Comparison of ENCODE assay signal across 8 mouse cellular contexts in genomic region chr5:113942580-113942979, GRCm38 (mm10). TPM values are rescaled to one million over a fixed set of nuclear protein-coding genes. Genes with fewer than 3 reads are reported as not detected.
A peak's percentile ranks its signal among the peaks of the same experiment; 100 is the strongest.
DNase-seq lines count a peak whose midpoint lies in the region; ATAC-seq and TF ChIP-seq lines count a peak whose summit lies in the region.

No protein-coding gene starts in this region.

- H3K27me3 ChIP-seq in hindbrain, embryonic 10.5 days (ENCODE audit: insufficient read depth, poor library complexity, severe bottlenecking): no peaks in the 10 kb centered on the region
- H3K27me3 ChIP-seq in hindbrain, embryonic 13.5 days: no peaks in the 10 kb centered on the region
- H3K27me3 ChIP-seq in MEL (ENCODE audit: control insufficient read depth in 1 of 2, insufficient read depth in 2 of 2, low read length in 2 of 2): no peaks in the 10 kb centered on the region
- H3K27me3 ChIP-seq in lung, embryonic 14.5 days (ENCODE audit: insufficient read depth, low read length): no peaks in the 10 kb centered on the region
- H3K27me3 ChIP-seq in heart, embryonic 12.5 days (replicated peaks): no peaks in the 10 kb centered on the region

- peaks cover 32% of the 10 kb centered on the region for H3K4me1 ChIP-seq in hindbrain, embryonic 10.5 days (replicated peaks)
- H3K4me1 ChIP-seq in hindbrain, embryonic 13.5 days (replicated peaks): peaks cover 12% of the 10 kb centered on the region; the same call in 1 of the 2 replicates
- no peaks in the 10 kb centered on the region for H3K4me1 ChIP-seq in MEL (ENCODE audit: control insufficient read depth in 1 of 2, insufficient read depth in 2 of 2, low read length in 2 of 2)
- no peaks in the 10 kb centered on the region for H3K4me1 ChIP-seq in lung, embryonic 14.5 days (ENCODE audit: insufficient read depth)
- peaks cover 18% of the 10 kb centered on the region for H3K4me1 ChIP-seq in heart, embryonic 12.5 days (replicated peaks)

- ATAC-seq in hindbrain, embryonic 13.5 days (ENCODE audit: low FRiP score): no peak
- no peak for ATAC-seq in lung, embryonic 14.5 days (ENCODE audit: insufficient read depth)
- no peak for ATAC-seq in heart, embryonic 12.5 days (ENCODE audit: insufficient number of reproducible peaks, low FRiP score)

- H3K36me3 ChIP-seq in hindbrain, embryonic 10.5 days: peaks cover 89% of the 10 kb centered on the region
- H3K36me3 ChIP-seq in hindbrain, embryonic 13.5 days: peaks cover 87% of the 10 kb centered on the region
- H3K36me3 ChIP-seq in MEL (ENCODE audit: control insufficient read depth in 1 of 2, insufficient read depth in 2 of 2, low read length in 2 of 2): no peaks in the 10 kb centered on the region; a peak in 1 of 4 replicates
- H3K36me3 ChIP-seq in lung, embryonic 14.5 days (ENCODE audit: insufficient read depth): peaks cover 90% of the 10 kb centered on the region
- H3K36me3 ChIP-seq in heart, embryonic 12.5 days: peaks cover 82% of the 10 kb centered on the region

- no peak for TF ChIP-seq POLR2A in MEL (IDR thresholded peaks at IDR 0.05; ENCODE audit: control insufficient read depth in 1 of 2, insufficient read depth in 1 of 2, low read depth in 1 of 2, low read length in 2 of 2, poor library complexity in 1 of 2)

- H3K4me3 ChIP-seq in hindbrain, embryonic 10.5 days: no peak overlapping the region
- no peak overlapping the region for H3K4me3 ChIP-seq in hindbrain, embryonic 13.5 days
- H3K4me3 ChIP-seq in MEL (ENCODE audit: control insufficient read depth in 1 of 2, insufficient read depth in 1 of 2, low read depth in 2 of 2, low read length in 2 of 2): no peak overlapping the region
- H3K4me3 ChIP-seq in lung, embryonic 14.5 days (ENCODE audit: low read depth, low read length): no peak overlapping the region
- H3K4me3 ChIP-seq in heart, embryonic 12.5 days: no peak overlapping the region

- H3K9me3 ChIP-seq in hindbrain, embryonic 10.5 days: 0 out of 2 replicates have a peak, but pooled peaks cover 4% of the 10 kb centered on the region
- no peaks in the 10 kb centered on the region for H3K9me3 ChIP-seq in hindbrain, embryonic 13.5 days
- H3K9me3 ChIP-seq in MEL (replicated peaks; ENCODE audit: insufficient read depth, low read length): no peaks in the 10 kb centered on the region
- no peaks in the 10 kb centered on the region for H3K9me3 ChIP-seq in lung, embryonic 14.5 days (ENCODE audit: low read depth, low read length)
- no peaks in the 10 kb centered on the region for H3K9me3 ChIP-seq in heart, embryonic 12.5 days (replicated peaks)

- 90% methylated on average over 12 of the region's 12 CpGs for WGBS in hindbrain, embryonic 10.5 days
- 94% methylated on average over 12 of the region's 12 CpGs for WGBS in hindbrain, embryonic 13.5 days
- WGBS in lung, embryonic 14.5 days: 76% methylated on average over 12 of the region's 12 CpGs
- WGBS in heart, embryonic 12.5 days: 77% methylated on average over 12 of the region's 12 CpGs

- TF ChIP-seq RAD21 in MEL (IDR thresholded peaks at IDR 0.05; ENCODE audit: low read depth, low read length): no peak

- peak overlapping the region; percentile 74 for H3K27ac ChIP-seq in hindbrain, embryonic 10.5 days
- no peak overlapping the region for H3K27ac ChIP-seq in hindbrain, embryonic 13.5 days
- no peak overlapping the region for H3K27ac ChIP-seq in MEL (ENCODE audit: control insufficient read depth, low read depth, low read length)
- no peak overlapping the region for H3K27ac ChIP-seq in lung, embryonic 14.5 days (ENCODE audit: low read depth)
- H3K27ac ChIP-seq in heart, embryonic 12.5 days (ENCODE audit: poor library complexity, severe bottlenecking): no peak overlapping the region

- peak; percentile 59 to 81 (median 64) for TF ChIP-seq CTCF in MEL (IDR thresholded peaks at IDR 0.05 in 2 of 3, conservative IDR thresholded peaks at IDR 0.05 in 1 of 3; ENCODE audit: control insufficient read depth in 1 of 3, insufficient read depth in 1 of 3, low read depth in 2 of 3, low read length in 3 of 3, poor library complexity in 1 of 3, severe bottlenecking in 1 of 3)
- TF ChIP-seq CTCF in lung, embryonic 14.5 days (IDR thresholded peaks at IDR 0.05; ENCODE audit: low read depth): peak; percentile 61

- H3K9ac ChIP-seq in hindbrain, embryonic 13.5 days: no peak overlapping the region
- no peak overlapping the region for H3K9ac ChIP-seq in MEL (ENCODE audit: control insufficient read depth, low read depth, low read length, poor library complexity, severe bottlenecking)
- H3K9ac ChIP-seq in lung, embryonic 14.5 days: no peak overlapping the region
- no peak overlapping the region for H3K9ac ChIP-seq in heart, embryonic 12.5 days

- H3K4me2 ChIP-seq in hindbrain, embryonic 13.5 days: no peak overlapping the region
- H3K4me2 ChIP-seq in lung, embryonic 14.5 days: no peak overlapping the region
- H3K4me2 ChIP-seq in heart, embryonic 12.5 days: no peak overlapping the region

- H3K79me2 ChIP-seq in MEL (ENCODE audit: control insufficient read depth, insufficient read depth, low read length, poor library complexity): no peaks in the 10 kb centered on the region

- peak; percentile 28 for DNase-seq in hindbrain, embryonic 10.5 days (ENCODE audit: low spot score)
- peak; percentile 39 for DNase-seq in 3T3-L1 (ENCODE audit: low read depth, low spot score)
- peak; percentile 51 for DNase-seq in MEL (ENCODE audit: low read depth, low spot score)
- DNase-seq in lung, embryonic 14.5 days: no peak
- DNase-seq in ovary, postnatal 14 days (ENCODE audit: low spot score): no peak
- no peak for DNase-seq in cerebellum, adult 18-20 months

- TF ChIP-seq EP300 in MEL (IDR thresholded peaks at IDR 0.05; ENCODE audit: low read depth in 1 of 2, low read length in 2 of 2): no peak

TF ChIP-seq in MEL, 35 proteins besides CTCF, POLR2A, EP300 and RAD21:
- no peak for TF ChIP-seq ZKSCAN1 (IDR thresholded peaks at IDR 0.05; ENCODE audit: low read depth, low read length)
- TF ChIP-seq ZMIZ1 (IDR thresholded peaks at IDR 0.05; ENCODE audit: low read depth, low read length): no peak
- TF ChIP-seq MEF2A (IDR thresholded peaks at IDR 0.05; ENCODE audit: extremely low read depth, insufficient replicate concordance, low read depth, low read length, poor library complexity, severe bottlenecking): no peak
- TF ChIP-seq ZC3H11A (IDR thresholded peaks at IDR 0.05; ENCODE audit: low read depth, low read length): no peak
- TF ChIP-seq CHD1 (IDR thresholded peaks at IDR 0.05; ENCODE audit: low read depth, low read length): no peak
- no peak for TF ChIP-seq TAL1 (IDR thresholded peaks at IDR 0.05; ENCODE audit: low read length)
- no peak for TF ChIP-seq ZNF384 (IDR thresholded peaks at IDR 0.05; ENCODE audit: low read depth, low read length)
- no peak for TF ChIP-seq ELF1 (IDR thresholded peaks at IDR 0.05; ENCODE audit: low read depth, low read length)
- TF ChIP-seq MAX (IDR thresholded peaks at IDR 0.05; ENCODE audit: low read length): no peak
- TF ChIP-seq GATA1 (IDR thresholded peaks at IDR 0.05; ENCODE audit: low read depth, low read length): no peak
- no peak for TF ChIP-seq JUND (IDR thresholded peaks at IDR 0.05; ENCODE audit: low read depth, low read length)
- TF ChIP-seq MAZ (IDR thresholded peaks at IDR 0.05; ENCODE audit: low read depth, low read length): no peak
- TF ChIP-seq RCOR1 (IDR thresholded peaks at IDR 0.05; ENCODE audit: low read depth, low read length): no peak
- TF ChIP-seq GABPA (IDR thresholded peaks at IDR 0.05; ENCODE audit: low read depth, low read length): no peak
- no peak for TF ChIP-seq POLR2AphosphoS5 (IDR thresholded peaks at IDR 0.05; ENCODE audit: borderline replicate concordance, low read depth, low read length)
- no peak for TF ChIP-seq MAFK (IDR thresholded peaks at IDR 0.05; ENCODE audit: borderline replicate concordance, low read depth, low read length)

RNA-seq across cellular contexts. Expression of gene Coro1c, which starts 34.0 kb away (rescaled TPM):
- 248 and 258 TPM in 2 replicates for polyA plus RNA-seq in hindbrain, embryonic 10.5 days (2016; fragmentation: Nextera tagmentation; extraction: Ambion mirVana)
- 176 and 190 TPM in 2 replicates for polyA plus RNA-seq in hindbrain, embryonic 13.5 days (2015; fragmentation: Nextera tagmentation; extraction: Ambion mirVana)
- 103 TPM in 2 replicates for total RNA-seq in MEL (2012; rRNA removed)
- 100 to 1,000 TPM in 1 of 2 experiments, 10 to 100 TPM in 1; 77.3 to 158 TPM for polyA plus RNA-seq in MEL (2012; ENCODE audit: insufficient read depth in 1 of 2, insufficient read length in 2 of 2, low read depth in 1 of 2, low replicate concordance in 2 of 2, missing spikeins in 1 of 2)
- 151 and 165 TPM in 2 replicates for polyA plus RNA-seq in lung, embryonic 14.5 days (2014; fragmentation: Nextera tagmentation; extraction: Ambion mirVana)
- polyA plus RNA-seq in heart, embryonic 12.5 days (2016; fragmentation: Nextera tagmentation; extraction: Ambion mirVana): 137 and 141 TPM in 2 replicates

RNA-seq across cellular contexts. Expression of gene Ssh1, which starts 51.1 kb away (rescaled TPM):
- 14.8 and 16.9 TPM in 2 replicates for polyA plus RNA-seq in hindbrain, embryonic 10.5 days (2016; fragmentation: Nextera tagmentation; extraction: Ambion mirVana)
- 15.0 and 18.7 TPM in 2 replicates for polyA plus RNA-seq in hindbrain, embryonic 13.5 days (2015; fragmentation: Nextera tagmentation; extraction: Ambion mirVana)
- total RNA-seq in MEL (2012; rRNA removed): 2.3 and 4.0 TPM in 2 replicates
- polyA plus RNA-seq in MEL (2012; ENCODE audit: insufficient read depth in 1 of 2, insufficient read length in 2 of 2, low read depth in 1 of 2, low replicate concordance in 2 of 2, missing spikeins in 1 of 2): 1 to 10 TPM in 1 of 2 experiments, not detected in 1; 6.8 TPM
- 25.0 and 29.9 TPM in 2 replicates for polyA plus RNA-seq in lung, embryonic 14.5 days (2014; fragmentation: Nextera tagmentation; extraction: Ambion mirVana)
- polyA plus RNA-seq in heart, embryonic 12.5 days (2016; fragmentation: Nextera tagmentation; extraction: Ambion mirVana): 19.0 and 21.4 TPM in 2 replicates

Comparison
In these comparisons a context has a peak if more than half of its experiments do, and no peak if none do; other contexts are left out.
1. DNase-seq: peak in hindbrain, embryonic 10.5 days (single experiment), 3T3-L1 (single experiment) and MEL (single experiment); none in lung, embryonic 14.5 days (single experiment), ovary, postnatal 14 days (single experiment) and cerebellum, adult 18-20 months (0 of 2).